Mouse (Mus musculus) megakaryocyte, embryonic 14.5 days (primary cell): ENCODE results near the gene Wdr90. TPM values are rescaled to one million over a fixed set of nuclear protein-coding genes. Genes with fewer than 3 reads are reported as not detected.
A peak's percentile ranks its signal among the peaks of the same experiment; 100 is the strongest.

Source experiments
- H3K27me3 ChIP-seq: replicated peaks from 2 replicates; pipeline ENCODE3; 2012; ENCODE audit warnings: inconsistent platforms
- H3K36me3 ChIP-seq: replicated peaks from 2 replicates; pipeline ENCODE3; 2012; ENCODE audit warnings: low read length, inconsistent platforms, mixed read lengths
- H3K4me1 ChIP-seq: 2 replicates; pipeline ENCODE4 v1.6.1; 2012; ENCODE audit warnings: inconsistent platforms
- H3K4me3 ChIP-seq: replicated peaks from 2 replicates; pipeline ENCODE3; 2012; ENCODE audit warnings: moderate library complexity, mild to moderate bottlenecking, inconsistent platforms
- H3K9me3 ChIP-seq: 2 replicates; pipeline ENCODE4 v1.6.1; 2012; ENCODE audit warnings: inconsistent platforms
- FLI1 ChIP-seq: IDR thresholded peaks from 2 replicates; pipeline ENCODE4 v1.6.1; 2012; ENCODE audit warnings: low read length, inconsistent platforms, mixed read lengths
- GATA1 ChIP-seq: IDR thresholded peaks from 3 replicates; pipeline ENCODE4 v1.6.1; 2012; ENCODE audit warnings: mixed read lengths, low read length, inconsistent platforms, borderline replicate concordance
- polyA plus RNA-seq: library from polyadenylated mRNA; stranded (reverse); fragments of >175 nt; gene quantifications from 2 replicates; pipeline ENCODE4 v1.2.3, GENCODE M21; 2012; ENCODE audit warnings: low replicate concordance; ENCODE audit not compliant: insufficient read depth

Gene Wdr90
- polyA plus RNA-seq, 1 experiment: 6.0 TPM

DNA sequence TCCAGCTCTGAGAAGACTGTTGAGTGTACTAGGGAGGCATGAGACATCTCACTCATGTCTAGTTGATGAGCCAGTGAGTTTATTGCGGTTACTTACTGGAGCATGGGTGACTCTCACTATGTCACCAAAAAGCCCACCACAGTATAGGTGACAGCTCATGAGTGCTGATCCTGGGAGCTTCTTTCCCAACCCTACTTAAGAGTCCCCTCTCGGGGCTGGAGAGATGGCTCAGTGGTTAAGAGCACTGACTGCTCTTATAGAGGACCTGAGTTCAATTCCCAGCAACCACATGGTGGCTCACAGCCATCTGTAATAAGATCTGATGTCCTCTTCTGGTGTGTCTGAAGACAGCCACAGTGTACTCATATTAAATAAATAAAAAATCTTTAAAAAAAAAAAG lies 8.7 kb upstream of the Wdr90 start:
- Histone ChIP-seq H3K4me3 (no peak overlapping the region), H3K36me3 (peaks cover 8% of the 10 kb centered on the region), H3K4me1 (peaks cover 67% of the 10 kb centered on the region), H3K27me3 (no peaks in the 10 kb centered on the region), H3K9me3 (no peaks in the 10 kb centered on the region)
- TF ChIP-seq FLI1 (no peak), GATA1 (no peak)

DNA sequence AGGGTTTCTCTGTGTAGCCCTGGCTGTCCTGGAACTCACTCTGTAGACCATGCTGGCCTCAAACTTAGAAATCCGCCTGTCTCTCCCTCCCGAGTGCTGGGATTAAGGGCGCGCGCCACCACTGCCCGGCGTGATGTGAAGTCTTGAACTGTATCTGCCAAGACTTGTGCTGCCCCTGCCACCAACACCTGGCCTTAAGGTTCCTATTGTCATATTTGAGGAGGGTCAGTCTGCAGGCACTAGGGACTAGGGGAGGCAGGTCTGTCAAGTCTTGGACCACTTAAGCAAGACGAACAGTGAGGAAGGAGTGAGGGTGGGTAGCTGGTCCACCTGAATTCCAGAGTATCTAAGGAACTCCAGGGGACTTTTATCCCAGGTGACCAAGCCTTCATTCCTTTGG lies 8.2 kb upstream of the Wdr90 start:
- no peak for TF ChIP-seq FLI1
- no peak for TF ChIP-seq GATA1
- H3K4me3 ChIP-seq: no peak overlapping the region
- no peaks in the 10 kb centered on the region for H3K9me3 ChIP-seq
- no peaks in the 10 kb centered on the region for H3K27me3 ChIP-seq
- peaks cover 13% of the 10 kb centered on the region for H3K36me3 ChIP-seq
- peaks cover 66% of the 10 kb centered on the region for H3K4me1 ChIP-seq

DNA sequence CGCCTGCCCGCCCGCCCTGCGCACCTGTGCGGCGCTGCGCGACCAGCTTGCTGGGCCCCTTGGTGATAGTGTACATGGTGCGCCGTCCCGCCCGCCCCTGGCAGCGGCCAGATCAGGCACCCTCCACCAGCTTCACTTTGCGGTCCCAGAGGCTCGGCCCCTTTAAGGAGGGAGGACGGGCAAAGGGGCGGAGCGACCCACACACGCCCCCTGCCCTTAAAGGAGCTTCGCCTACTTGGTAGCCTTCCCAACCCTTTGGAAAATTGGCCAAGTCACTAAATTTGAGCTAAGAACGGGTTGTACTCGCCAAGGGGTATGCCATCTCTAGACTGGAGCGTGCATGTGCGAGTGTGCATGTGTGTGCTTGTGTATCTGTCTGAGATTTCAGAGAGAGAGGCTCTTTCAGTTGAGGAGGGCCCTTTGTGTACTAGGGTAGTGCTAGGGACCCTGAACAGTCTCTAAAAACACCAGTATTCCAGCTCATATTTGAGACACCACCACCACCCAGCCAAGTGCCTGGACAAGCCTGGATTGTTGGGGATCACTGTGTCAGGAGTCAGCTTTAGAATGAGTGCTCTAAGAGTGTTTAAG lies 7.4 kb upstream of the Wdr90 start, which contains the start of gene Mcrip2:
Gene Mcrip2 (minus strand): TSS at position 164 of the 591 bp plus-strand sequence.
- TF ChIP-seq GATA1: no peak
- no peak for TF ChIP-seq FLI1
- Histone ChIP-seq H3K9me3 (no peaks in the 10 kb centered on the region), H3K36me3 (peaks cover 21% of the 10 kb centered on the region), H3K4me3 (peak within 1 kb of the TSS; percentile 94), H3K27me3 (no peaks in the 10 kb centered on the region), H3K4me1 (peaks cover 66% of the 10 kb centered on the region)

DNA sequence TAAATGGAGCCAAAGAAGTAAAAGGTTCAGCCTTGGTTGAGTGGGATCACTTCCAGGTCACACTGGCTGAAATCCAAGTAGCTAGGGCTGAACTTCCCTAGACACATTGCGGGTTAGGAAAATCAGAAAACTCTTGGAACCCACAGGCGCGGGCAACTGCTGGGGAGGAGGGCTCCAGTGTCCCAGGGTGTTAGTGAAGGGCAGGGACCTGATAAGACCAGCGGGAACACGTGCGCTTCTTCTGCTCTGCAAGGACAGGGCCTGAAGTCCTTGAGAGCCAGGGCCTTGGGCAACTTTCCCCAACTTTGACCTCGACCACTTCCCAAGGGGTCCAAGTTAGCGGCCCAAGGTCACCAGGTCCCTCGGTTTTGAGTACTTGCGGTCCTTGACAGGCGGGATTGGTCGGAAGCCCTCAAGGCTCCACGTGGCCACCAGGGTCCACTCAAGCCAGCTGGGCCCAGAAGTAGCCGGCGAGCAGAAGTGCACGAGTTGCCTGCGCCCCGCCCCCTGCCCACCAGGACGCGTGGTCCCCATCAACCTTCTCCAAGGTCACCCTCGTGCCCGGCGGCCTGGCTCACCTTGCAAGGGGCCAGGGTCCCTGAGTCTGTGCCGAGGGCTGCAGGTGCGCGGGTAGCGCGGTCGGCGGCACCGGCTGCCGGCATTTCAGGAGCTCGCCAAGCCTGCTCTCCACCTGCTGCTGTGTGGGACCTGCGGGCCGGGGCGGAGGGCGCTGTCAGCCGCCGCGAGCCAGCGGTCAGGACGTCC lies 6.7 kb upstream of the Wdr90 start:
- Histone ChIP-seq H3K4me3 (peak overlapping the region; percentile 94), H3K9me3 (no peaks in the 10 kb centered on the region), H3K36me3 (peaks cover 24% of the 10 kb centered on the region), H3K4me1 (peaks cover 68% of the 10 kb centered on the region), H3K27me3 (no peaks in the 10 kb centered on the region)
- TF ChIP-seq FLI1 (no peak), GATA1 (no peak)

DNA sequence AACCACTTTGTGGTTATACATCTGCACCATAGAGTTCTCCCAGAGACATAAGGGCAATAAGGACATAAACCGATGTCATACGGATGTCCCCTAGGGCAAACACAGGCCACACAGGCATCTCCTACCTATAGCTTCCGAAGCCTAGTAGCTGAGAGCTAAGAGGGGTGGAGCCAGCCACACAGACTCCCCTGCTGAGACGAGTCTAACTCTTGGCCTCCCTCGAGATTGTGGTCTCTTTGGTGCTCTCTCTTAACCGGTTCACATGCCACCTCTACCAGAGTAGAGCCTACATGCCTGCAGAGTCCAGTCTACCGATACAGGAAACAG lies 6.2 kb upstream of the Wdr90 start:
- H3K36me3 ChIP-seq: peaks cover 24% of the 10 kb centered on the region
- peaks cover 69% of the 10 kb centered on the region for H3K4me1 ChIP-seq
- H3K27me3 ChIP-seq: no peaks in the 10 kb centered on the region
- H3K4me3 ChIP-seq: peak overlapping the region; percentile 94
- no peaks in the 10 kb centered on the region for H3K9me3 ChIP-seq
- TF ChIP-seq GATA1: no peak
- TF ChIP-seq FLI1: no peak

DNA sequence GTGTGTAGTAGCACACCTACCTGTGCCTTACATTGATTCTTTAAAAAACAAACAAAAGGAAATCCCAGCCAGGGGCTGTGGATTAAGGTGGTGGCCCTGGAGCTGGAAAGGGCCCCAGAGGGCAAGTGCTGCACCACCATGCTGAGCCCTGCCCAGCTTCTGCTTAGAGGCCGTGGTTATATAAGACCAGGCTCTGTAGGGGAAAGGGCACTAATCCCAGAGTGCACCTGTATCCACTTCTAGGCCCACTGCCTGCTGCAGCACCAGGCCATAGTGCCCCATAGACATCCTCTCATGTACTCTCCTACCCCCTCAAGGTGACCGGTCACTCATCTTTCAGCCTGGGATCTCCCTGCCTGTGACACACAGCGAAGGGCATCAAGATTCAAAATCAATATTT lies 4.9 kb upstream of the Wdr90 start:
- peak overlapping the region; percentile 3 for H3K4me3 ChIP-seq
- peaks cover 70% of the 10 kb centered on the region for H3K4me1 ChIP-seq
- TF ChIP-seq FLI1 (no peak), GATA1 (no peak)
- no peaks in the 10 kb centered on the region for H3K27me3 ChIP-seq
- peaks cover 24% of the 10 kb centered on the region for H3K36me3 ChIP-seq
- H3K9me3 ChIP-seq: no peaks in the 10 kb centered on the region

DNA sequence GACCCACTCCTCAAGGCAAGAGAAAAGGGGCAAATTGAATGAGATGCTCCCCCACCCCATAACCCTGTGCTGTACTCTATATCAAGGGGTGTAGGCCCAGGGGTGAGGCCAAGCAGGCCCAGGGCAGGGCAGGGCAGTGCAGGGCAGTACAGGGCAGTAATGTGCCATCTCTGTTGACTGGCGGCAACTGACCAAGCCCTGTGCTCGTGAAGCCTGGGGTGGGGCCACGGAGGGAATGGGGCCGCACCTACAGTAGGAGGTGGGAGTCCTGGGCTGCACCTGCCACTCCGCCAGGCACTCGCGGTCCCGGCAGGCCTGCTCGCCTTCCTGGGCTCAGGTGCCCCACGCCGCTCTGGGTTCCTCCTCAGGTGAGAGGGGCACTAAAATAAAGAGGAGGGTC lies 4.0 kb upstream of the Wdr90 start:
- Histone ChIP-seq H3K4me1 (peaks cover 79% of the 10 kb centered on the region), H3K27me3 (no peaks in the 10 kb centered on the region)

DNA sequence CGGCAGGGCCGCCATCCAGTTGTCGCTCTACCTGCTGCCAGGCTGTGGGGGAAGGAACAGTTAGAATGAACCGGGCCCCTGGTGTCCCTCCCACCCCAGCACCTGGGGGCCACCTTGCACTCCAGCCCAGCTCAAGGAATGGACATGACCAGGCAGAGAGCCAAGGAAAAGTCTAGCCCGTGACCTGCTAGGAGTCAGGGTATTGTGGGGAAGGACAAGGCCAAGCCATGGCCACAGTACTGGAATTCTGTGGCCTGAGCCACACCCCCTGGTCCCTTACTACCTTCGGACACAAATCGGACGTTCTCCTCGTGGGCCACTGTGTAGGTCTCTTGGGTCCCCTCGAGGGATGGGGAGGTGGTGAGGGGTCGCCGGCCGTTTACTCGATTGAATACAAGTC lies 3.0 kb upstream of the Wdr90 start:
- no peaks in the 10 kb centered on the region for H3K9me3 ChIP-seq
- no peak for TF ChIP-seq GATA1
- TF ChIP-seq FLI1: no peak
- no peak overlapping the region for H3K4me3 ChIP-seq
- H3K36me3 ChIP-seq: peaks cover 25% of the 10 kb centered on the region
- H3K4me1 ChIP-seq: peaks cover 88% of the 10 kb centered on the region
- H3K27me3 ChIP-seq: no peaks in the 10 kb centered on the region

More for the DNA sequence above, 4.0 kb upstream of the Wdr90 start:
- TF ChIP-seq GATA1: no peak
- TF ChIP-seq FLI1: no peak
- Histone ChIP-seq H3K36me3 (peaks cover 24% of the 10 kb centered on the region), H3K9me3 (no peaks in the 10 kb centered on the region), H3K4me3 (no peak overlapping the region)

DNA sequence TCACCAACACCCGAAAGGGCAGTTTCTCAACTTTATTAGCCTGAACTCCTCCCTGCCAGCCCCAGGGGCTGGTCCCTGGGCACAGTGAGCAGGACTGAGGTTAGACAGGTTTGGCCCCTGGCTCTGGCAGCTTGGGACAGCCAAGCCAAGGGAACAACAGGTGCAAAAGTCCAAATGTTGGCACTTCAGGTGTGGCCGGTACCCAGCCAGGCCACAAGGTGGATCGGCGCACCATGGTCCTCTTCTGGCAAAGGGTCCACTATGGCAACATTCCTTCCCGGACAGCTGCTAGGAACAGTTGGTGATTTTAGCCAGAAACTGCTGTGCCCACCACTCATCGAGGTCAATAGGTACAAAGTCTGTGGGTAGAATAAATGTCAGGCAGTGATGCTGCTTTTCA lies 2.4 kb upstream of the Wdr90 start:
- H3K36me3 ChIP-seq: peaks cover 30% of the 10 kb centered on the region
- TF ChIP-seq FLI1: no peak
- TF ChIP-seq GATA1: no peak
- H3K4me1 ChIP-seq: peaks cover 87% of the 10 kb centered on the region
- H3K4me3 ChIP-seq: no peak overlapping the region
- no peaks in the 10 kb centered on the region for H3K9me3 ChIP-seq
- no peaks in the 10 kb centered on the region for H3K27me3 ChIP-seq
